Mouse (Mus musculus) kidney, postnatal 4 days (tissue): ENCODE measurements around the gene Gpr88.

Source experiments
- DNase-seq, 2 experiments: peaks; one replicate each; pipeline ENCODE4 v3.0.0; 2021; ENCODE audit warnings: mixed read lengths in 2 of 2

The Gpr88 gene

GRCm38 (mm10) chr3:116253077-116253531, at the start of gene Gpr88:
TSS of gene Gpr88 (minus strand) at chr3:116253503.
- DNase-seq: peak; percentile 59 to 65

GRCm38 (mm10) chr3:116302581-116302980, 49.3 kb upstream of the Gpr88 start:
- DNase-seq: no peak

- no peak for DNase-seq
These were observed 48.5 kb upstream of the Gpr88 start for GRCm38 (mm10) chr3:116301754-116302153.

- peak; percentile 11 to 24 for DNase-seq
These were observed 45.4 kb upstream of the Gpr88 start for GRCm38 (mm10) chr3:116298727-116299126.

GRCm38 (mm10) chr3:116298003-116298402, 44.7 kb upstream of the Gpr88 start:
- peak; percentile 9 to 21 for DNase-seq

DNA sequence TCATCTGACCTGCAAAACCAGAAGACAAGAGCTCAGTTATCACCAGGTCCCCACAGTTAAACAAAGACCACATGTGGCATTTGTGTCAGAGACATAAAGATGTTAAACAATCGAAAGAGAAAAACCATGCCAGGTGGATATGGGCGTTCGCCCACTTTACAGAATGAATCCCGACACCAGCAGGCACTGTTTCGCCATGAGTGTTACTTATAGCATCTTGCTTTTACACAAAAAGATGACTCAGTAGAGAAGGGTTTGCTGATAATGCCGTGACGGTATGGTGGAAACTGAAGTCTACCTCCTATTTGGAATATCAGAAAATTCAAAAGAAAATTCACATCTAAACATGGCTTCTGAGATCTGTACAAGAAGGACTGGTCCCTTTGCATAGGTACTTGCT, 43.9 kb upstream of the Gpr88 start:
- no peak for DNase-seq

- no peak for DNase-seq
These were observed 36.9 kb upstream of the Gpr88 start for GRCm38 (mm10) chr3:116290041-116290815.

DNA sequence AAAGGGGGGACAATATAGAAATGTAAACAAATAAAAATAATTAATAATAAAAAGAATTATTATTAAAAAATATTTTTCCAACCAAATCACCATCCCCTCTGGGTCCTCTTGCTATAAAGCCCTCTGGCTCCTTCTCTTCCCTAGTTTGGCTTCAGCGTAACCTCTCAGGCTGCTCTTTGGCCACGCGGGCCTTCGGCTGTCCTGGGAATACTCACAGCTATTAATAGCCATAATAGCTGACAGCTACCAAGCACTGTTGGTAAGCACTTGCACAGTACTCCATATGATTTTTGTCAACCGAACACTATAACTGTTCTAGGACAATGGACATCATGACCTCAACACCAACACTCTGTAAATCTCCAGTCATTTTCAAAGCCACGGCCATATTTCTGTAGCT, 35.5 kb upstream of the Gpr88 start:
- DNase-seq: peak; percentile 22 to 36

GRCm38 (mm10) chr3:116284735-116285134, 31.4 kb upstream of the Gpr88 start:
- DNase-seq: no peak

DNA sequence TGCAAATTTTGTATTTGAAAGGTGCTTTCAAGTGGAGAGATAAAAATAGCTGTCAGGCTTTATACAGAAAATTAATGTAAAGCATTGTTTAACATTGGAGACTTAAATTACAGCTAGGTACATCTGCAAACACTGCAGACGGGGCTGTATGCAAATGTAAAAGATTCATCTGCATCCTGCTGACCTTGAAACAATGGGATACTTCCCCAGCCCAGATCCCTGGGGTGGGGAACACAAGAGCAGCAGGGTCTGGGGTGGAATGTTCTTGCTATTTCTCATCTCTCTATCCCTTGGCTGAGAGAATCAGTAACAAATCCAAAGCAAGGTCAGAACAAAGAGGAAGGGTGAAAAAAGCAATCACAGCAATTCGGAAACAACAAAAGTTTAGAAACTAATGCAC, 30.7 kb upstream of the Gpr88 start:
- no peak for DNase-seq

DNA sequence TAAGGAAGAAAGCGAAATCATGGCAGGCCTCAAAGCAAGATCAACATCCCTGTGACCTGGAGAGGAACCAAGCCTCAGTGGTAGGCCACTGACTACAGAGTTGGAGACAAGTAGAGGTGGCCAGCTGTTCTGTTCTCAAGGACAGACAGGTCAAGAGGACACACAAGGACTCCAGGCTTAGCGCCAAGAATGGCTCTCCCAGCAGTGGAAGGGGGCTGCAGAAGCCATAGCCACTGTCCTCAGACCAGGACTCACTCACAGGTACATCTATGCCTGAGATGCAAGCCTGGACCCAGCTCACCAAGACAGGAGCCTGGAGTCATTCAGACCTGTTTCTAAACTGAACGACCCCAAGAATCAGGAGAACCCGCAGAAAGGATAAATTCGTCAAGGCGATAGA, 28.4 kb upstream of the Gpr88 start:
- DNase-seq: peak; percentile 8 to 11

DNA sequence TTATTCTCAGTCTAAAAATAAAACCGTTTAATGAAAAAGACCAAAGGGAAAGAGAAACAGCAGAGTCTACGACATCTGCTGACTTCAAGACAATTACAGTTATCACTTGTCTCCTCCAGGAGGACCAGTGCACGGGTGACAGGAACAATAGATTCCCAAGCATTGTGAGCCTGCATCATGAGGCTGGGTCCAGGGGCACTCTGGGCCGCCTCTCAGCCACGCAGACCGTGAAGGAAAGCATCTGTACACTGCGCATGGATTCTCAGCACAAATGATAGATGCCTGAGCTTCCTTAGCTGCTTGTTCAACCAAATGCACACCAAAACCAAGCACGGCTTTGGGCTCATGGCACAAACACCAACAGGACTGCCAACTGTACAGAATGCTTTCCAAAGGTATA, 23.8 kb upstream of the Gpr88 start:
- no peak for DNase-seq

GRCm38 (mm10) chr3:116271679-116272078, 18.4 kb upstream of the Gpr88 start:
- DNase-seq: no peak

DNA sequence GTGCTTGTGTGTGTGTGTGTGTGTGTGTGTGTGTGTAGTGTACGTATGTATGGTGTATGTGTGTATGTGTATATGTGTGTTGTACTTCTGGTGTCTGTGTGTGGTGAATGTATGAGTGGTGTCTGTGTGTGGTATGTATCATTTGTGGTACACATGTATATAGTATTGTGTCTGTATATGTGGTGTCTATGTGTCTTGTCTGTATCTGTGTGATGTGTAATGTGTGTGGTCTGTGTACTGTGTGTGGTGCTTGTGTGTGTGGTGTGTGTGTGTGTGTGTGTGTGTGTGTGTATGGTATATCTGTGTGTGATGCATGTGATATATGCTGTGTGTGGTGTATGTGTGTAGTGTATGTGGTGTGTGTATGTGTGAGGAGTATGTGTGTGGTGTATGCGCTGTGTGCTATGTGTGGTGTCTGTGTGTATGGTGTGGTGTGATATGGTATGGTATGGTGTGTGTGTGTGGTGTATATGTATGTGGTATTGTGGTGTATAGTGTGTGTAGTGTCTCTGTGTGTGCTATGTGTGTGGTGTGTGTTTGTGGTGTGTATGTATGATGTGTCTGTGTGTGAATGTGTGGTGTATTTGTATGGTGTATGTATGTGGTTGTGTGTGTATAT, 13.8 kb upstream of the Gpr88 start:
- DNase-seq: no peak

GRCm38 (mm10) chr3:116266360-116266759, 13.1 kb upstream of the Gpr88 start:
- no peak for DNase-seq

- DNase-seq: no peak
These were observed 10.7 kb upstream of the Gpr88 start for GRCm38 (mm10) chr3:116263977-116264376.

DNA sequence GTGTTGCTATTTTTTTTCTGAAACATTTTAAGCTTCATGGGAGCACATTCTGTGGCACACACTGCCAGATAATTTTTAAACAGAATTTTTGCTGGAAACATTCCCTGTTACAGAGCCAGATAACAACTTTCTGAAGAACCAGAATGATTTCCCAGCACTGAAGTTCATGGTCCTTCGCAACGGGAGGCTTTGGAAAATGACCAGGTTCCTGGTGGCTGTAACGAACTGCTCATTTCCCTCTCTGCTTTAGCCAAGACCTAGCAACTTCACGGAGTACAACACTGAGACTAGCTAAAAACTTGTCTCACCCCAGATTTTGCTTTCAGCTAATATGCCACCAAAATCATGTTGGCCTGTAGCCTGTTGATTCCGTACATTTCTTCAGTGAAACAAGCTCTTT, 9.8 kb upstream of the Gpr88 start:
- DNase-seq: no peak

GRCm38 (mm10) chr3:116256104-116256503, 2.8 kb upstream of the Gpr88 start:
- DNase-seq: peak in 1 of 2 experiments; percentile 3

DNA sequence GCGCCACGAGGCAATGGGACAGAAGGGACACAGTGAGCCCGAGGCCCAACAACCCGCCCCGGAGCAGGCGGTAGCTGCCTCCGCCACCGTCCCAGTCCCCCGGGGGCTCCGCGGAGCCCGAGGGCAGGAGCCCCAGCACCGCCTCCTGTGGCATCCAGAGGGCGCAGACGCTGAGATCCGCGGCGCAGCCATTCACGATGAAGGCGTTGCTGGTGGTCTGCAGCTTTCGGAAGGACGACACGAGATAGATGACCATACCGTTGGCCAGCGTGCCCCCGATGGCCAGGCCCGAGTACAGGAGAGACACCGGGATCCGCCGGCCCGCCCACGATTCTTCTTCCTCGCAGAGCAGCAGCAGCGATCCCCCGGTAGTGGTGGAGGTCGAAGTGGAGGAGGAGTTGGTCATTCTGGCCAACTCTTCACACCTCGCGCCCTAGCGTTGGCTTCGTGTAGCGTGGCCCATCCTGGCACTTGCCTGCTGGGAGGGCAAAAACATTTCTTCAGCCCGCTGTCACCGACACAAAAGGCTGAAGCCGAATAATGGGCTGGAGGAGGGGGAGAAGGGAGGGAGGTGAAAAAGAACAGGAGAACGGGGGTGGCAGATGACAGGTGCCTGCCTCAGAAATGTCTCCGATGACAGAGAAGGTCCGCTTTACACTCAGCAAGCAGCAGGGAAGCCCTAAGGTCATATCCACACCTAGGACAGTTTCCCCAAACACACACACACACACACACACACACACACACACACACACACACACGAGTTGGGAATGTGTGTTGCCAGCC, 855 bp downstream of the Gpr88 start:
- DNase-seq: peak; percentile 52 to 61

DNA sequence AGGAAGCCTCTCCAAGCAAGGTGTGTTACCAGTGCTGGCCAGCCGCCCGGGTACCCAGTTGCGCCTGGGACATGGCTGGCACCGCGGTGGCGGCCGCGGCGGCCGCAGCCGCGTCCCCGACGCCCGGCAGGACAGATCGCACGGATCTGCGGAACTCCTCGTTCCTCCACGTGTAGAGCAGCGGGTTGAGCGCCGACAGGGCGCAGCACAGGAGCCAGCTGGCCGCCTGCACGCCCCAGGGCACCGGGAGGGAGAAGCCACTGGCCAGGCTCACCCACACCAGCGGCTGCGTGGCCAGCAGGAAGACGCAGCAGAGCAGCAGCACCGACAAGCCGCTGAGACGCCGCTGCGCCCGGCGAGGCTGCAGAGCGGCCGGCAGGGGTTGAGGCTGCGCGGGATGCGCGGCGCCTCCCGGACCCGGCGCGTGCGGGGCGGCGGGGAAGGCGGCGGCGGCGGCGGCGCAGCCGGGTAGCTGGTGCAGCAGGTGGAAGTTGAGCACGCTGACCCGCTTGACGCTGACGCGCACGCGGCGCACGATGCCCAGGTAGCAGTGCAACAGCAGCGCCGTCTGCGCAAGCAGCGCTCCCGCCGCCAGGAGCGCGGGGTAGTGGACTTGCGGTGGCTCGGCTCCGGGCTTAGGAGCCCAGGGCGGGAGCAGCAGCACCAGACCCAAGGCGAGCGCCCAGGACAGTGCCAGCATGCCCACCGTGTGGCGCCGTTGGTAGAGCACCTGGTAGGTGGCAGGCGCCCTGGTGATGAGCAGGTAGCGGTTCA, 1.6 kb downstream of the Gpr88 start:
- peak; percentile 55 to 71 for DNase-seq

DNA sequence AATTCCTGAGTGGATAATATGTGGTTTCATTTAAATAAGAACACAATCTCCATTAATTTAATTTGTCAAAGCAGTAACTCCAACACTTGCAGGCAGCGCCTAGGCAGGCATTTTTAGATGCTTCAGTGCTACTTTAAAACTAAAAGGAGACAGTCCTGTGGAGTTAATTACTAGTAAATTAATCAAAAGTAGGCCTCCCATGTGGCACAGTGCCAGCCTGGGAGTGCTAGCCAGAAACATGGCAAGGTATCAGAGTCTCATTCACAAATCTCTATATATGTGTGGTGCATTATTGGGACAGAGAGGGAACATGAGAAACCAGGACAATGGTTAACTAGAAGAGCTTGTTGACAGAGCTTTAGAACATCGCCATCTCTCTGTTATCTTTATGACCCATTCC, 4.3 kb downstream of the Gpr88 start:
- peak; percentile 6 to 19 for DNase-seq

- no peak for DNase-seq
These were observed 8.8 kb downstream of the Gpr88 start for GRCm38 (mm10) chr3:116244476-116244875.

DNA sequence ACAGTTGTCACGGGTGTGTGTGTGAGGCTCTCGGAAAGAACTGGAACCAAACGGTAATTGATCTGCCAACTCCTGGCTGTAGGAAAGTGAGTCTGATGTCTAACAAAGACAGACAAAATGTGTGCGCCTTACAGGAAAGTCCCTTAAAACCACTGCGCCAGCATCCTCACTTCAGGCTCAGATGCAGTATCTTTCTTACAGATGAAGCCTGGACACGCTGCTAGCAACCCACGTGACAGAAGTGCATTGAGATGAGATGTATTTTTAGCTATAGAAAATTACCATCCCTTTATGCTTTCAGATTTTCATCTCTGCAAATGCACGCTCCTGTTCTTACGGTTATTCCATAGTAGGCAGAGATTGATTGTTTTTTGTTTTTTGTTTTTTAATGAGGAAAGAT, 10.6 kb downstream of the Gpr88 start:
- DNase-seq: no peak
